Mouse (Mus musculus): ENCODE data around the gene Pptc7.

The Pptc7 gene

DNA sequence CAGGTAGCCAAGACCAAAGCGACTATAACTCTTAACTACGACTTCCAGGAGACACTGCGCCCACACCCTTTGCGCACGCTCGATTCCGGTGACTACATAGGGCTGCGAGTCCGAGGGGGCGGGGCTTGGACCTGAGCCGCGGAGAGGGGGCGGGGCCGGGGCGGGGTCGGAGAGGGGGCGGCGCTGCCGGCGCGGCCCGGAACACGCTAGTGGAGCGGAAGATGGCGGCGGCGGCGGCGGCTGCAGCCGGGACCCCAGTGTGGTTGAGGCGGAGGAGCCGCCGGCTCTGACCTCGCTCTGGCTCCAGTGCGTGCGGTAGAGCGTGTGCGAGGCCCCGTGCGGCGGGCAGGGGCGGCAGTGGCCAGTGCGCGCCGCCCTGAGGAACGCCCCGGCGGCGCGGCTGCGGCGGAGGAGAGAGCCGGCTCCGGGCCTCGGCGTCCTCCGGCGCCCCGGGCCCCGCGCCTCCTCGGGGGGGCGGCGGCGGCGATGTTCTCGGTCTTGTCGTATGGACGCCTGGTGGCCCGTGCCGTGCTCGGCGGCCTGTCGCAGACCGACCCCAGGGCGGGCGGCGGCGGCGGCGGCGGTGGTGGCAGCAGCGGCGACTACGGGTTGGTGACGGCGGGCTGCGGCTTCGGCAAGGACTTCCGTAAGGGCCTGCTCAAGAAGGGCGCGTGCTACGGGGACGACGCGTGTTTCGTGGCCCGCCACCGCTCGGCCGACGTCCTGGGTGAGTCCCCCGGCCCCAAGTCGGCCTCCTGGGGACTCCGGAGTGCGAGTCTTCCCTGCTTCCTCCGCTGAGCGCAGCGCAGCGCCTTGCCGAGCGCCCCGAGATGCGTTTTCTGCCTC, at the start of gene Pptc7:
Pptc7 (plus strand) TSS at position 183 of the 846 bp plus-strand sequence.
- peak; percentile 94 for DNase-seq (ENCODE audit: low read depth, low spot score)

DNA sequence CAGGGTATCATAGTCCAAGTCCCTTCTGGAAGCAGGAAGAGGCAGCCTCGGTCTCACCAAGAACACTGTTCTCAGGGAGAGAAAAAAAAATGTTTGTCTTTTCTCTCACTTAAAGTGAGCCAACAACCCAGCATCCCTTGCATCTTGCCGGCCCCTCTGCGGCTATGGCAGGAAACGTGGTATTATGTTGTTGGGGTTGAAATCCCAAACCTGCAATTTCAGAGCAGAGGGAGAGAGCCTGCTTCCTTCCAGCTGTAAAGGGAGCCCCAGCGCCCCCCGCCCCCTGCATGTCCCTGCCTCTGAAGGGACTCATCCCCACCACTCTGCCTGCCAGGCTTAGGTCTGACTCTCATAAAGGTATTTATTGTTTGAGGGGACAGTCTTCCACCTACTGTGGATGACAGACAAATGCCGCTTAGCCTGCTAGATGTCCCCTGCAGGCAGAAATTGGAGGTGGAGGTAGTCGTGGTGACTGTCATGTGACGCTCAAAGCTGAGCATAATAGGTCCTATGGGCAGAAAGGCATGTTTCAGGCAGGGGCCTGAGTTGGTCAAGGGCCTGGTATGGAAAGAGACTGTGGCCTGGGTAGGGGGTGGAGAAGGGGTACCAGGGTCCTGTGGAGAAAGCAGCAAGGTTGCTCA, 48.8 kb upstream of the Pptc7 start:
- no peak for DNase-seq (ENCODE audit: low read depth, low spot score)

DNA sequence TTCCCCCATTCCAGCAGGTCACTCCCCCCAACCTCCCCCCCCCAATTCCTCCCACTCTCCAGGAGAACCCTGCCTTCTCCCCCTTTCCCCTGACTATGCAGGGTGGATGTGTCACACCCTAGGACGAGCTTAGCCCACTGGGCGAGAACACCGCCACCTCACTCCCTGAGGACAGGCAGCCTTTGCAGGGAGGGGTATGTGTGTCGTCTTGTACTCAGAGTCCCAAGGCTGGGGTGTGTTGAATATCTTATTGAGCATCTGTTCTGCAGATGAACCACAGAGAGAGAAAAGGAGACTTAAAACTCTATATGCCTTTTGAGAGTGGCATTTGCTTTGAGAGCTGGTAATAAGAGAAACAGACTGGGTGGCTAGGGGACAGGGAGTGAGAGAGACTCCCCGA, 47.0 kb upstream of the Pptc7 start:
- no peak for DNase-seq (ENCODE audit: low read depth, low spot score)

DNA sequence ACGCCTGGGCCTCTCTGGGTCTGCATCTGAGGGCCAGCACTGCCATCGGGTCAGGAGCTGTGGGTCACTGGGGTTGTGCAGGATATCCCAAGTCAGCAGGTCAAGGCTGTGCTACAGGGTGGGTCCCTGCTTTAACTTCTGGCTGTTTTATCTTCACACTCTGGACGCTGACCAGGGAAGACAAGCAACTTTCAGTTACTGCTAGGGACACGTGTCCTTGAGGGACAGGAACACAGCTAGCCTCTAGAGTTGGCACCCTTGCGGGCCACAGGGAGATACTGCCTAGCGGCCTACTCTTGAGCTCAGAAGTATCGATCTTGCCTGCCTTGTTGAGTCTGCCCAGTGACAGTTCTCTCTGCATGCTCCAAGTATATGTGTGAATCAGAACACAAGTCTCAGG, 44.5 kb upstream of the Pptc7 start:
- no peak for DNase-seq (ENCODE audit: low read depth, low spot score)

DNA sequence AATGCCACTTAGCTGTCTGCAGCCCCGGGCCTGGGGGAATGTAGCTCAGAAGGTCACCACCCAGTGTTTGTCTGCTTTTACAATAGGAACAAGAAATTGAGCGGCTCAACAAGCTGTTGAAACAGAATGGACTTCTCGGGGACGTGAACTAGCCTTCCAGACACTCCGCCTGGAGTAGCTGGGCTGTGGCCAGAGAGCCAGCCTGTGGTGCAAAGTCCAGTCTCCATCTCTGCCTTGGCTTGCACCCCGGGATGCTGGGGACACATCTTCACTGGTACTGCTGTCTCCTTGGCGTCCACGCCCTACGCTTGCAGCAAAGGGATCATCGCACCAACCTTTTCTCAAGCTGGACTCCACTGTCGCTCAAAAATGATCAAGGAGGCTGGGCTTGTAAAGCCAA, 43.6 kb upstream of the Pptc7 start:
- DNase-seq (ENCODE audit: low read depth, low spot score): no peak

DNA sequence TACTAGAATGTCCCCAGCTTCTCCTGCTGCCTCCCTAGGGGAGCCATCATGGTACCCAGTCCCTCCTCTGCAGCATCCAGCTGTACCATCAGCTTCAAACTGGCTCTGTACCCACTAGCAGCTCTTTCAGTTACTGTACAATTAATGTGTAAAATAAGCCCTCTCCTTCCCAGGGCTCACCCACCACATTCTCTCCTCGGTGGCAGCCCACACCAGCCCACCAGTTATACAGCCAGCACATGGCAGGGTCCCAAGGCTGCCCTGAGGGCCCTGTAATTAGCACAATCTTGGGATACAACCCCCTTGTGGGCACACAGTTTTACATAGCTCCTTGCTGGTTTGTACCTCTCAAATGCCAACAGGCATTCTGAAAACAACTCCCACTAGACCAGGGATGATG, 43.2 kb upstream of the Pptc7 start:
- no peak for DNase-seq (ENCODE audit: low read depth, low spot score)

DNA sequence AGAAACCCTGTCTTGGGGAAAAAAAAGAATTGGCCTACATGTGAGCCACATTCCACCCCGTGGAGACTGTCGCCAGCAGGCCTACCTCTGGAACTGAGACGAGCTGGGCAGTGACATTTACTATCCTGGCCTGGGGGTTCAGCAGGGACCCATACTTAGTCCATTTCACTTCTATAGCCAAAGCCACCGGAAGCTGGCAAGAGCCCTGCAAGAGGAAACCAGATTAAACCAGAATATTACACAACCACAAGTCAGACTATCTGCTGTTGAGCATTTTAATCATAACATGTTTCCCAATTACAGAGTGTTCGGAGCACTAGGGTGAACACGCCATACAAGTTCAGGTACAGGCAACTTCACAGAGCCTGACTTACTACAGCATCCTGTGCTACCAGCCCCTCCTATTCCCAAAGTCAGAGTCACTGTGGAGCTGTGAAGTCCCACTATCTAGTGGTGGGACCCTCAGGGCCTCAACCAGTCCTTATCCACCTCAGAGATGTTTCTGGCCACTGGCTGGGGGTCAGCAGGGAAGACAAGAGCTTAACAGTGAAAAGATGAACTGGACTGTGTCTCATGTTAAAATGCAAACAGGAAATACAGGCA, 41.5 kb upstream of the Pptc7 start:
- no peak for DNase-seq (ENCODE audit: low read depth, low spot score)

DNA sequence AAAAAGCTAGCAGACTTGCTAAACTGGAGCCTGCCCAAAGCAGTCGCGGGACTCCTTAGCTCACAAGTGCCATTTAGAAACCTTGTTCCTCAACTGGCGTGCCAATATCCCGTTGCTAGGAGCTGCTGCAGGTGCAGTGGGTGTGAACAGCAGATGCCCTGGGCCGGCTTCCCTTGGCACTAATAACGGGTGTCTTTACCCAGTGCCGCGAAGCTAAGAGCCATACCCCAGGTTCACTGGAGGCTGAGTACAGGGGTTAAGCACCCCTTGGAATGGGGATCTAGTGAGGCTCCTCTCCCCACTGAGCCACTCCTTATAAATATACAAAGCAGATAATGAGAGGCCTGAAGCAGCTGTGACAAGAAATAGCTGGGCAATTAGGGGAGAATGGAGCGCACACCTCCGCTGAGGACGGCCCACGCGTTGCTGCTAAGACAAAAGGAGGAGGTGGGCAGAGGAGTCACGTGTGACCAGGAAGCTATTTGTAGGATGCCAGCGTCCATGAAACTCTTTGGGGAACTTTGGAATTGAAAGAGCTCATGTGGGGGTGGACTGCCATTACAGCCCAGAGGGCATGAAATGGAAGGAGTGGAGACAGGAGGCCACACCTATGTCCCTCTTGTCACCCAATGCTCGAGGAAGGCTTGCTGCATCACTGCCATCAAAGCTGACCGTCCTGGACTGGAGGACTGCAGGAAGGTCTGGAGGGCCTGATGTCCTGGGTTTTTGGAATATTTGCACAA, 40.2 kb upstream of the Pptc7 start:
- no peak for DNase-seq (ENCODE audit: low read depth, low spot score)

DNA sequence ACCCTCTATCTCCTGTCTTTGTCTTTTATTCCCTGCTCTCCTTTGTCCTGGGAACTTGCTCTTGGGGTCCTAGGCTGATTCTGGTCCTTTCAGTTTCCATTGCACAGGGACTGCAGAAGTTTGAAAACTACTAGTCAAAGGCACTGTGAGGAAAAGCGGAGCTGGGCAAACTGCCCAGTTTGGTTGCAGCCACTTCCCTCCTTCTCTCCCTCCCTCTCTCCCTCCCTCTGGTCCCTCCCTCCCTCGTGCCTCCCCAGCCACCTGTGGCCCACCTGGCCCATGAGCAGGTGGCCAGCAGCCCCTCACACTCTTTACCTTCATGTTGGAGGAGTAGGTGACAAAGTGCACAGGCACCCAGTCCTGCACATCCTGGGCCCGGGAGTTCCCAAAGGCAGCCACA, 39.0 kb upstream of the Pptc7 start:
- DNase-seq (ENCODE audit: low read depth, low spot score): no peak

DNA sequence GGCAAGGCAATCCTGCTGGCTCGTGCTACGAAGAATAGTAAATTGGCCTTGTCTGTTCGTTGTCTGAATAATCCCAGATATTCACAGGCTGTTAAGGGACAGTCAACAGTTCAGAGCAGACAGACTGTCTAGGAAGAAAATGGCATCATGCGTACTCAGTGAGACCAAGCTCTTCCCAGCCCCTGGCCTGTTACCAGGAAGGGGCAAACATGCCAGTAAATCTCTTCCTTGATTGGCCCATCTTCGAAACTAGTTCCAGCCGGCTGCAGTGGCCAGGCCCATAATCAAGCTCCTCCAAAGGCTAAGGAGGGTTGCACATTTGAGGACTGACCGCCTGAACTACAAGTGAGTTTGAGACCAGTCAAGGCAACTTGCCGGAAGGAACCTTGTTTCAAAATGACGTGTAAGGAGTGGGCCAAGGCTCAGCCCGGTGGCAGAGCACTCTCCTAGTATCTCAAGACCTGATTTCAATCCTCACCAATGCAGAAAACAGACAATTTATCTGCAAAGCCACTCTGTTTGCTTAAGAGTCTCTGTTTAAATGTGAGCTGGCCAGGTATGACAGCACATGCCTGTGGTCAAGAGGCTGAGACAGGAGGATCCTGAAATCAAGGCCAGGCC, 37.5 kb upstream of the Pptc7 start:
- no peak for DNase-seq (ENCODE audit: low read depth, low spot score)

DNA sequence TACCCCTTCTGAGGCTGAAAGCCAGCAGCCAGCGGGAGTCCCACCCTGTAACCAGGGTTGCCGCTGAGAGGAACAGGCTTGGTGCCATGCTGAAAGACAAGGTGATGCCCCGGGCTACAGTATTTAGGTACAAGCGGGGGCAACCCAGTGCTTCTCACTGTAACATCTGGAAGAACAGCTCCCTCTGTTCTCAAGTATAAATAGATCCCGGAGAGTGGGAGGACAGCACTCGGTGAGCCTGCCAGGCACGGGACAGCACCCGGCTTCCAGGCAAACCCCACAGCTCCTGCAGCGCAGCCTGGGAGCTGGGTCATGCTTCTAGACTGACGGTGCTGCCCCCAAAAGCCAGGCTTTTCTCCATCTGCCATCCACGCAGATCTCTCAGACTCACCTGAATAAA, 36.6 kb upstream of the Pptc7 start:
- DNase-seq (ENCODE audit: low read depth, low spot score): no peak

DNA sequence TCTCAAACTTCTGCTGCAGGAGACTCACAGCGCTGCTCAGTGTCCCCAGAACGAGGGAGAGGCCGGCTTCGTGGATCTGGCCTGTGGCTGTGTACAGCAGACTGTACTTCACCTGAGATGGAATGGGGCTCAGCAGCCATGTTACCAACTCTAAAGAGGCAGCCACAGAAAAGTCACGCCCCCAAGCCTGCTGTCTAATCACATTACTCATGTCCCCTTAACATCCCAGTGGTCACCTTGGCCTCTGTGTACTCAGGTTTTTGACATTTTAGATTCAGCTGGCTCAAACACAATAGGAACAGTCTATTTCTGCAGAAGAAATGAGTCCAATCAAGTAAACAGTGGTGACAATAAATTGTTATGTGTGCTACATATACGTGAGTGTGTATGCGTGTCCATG, 36.2 kb upstream of the Pptc7 start:
- no peak for DNase-seq (ENCODE audit: low read depth, low spot score)

DNA sequence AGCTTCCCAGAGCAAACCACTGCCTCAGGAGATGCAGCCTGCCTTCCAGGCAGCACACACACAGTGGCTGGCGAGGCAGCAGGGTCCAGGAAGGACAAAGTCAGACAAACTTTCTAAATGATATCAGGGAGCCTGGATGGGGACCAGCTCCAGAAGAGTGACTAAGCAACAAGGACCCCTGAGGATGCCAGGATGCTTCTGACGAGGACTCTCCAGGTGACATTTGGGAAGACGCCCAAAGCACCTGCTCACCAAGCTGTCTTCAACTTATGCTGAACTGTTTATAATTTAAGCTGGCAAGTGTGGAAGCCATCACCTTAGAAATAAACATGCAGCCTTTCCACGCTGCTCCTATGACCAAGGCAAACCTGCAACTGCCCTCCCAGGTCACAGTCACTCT, 34.9 kb upstream of the Pptc7 start:
- DNase-seq (ENCODE audit: low read depth, low spot score): no peak

DNA sequence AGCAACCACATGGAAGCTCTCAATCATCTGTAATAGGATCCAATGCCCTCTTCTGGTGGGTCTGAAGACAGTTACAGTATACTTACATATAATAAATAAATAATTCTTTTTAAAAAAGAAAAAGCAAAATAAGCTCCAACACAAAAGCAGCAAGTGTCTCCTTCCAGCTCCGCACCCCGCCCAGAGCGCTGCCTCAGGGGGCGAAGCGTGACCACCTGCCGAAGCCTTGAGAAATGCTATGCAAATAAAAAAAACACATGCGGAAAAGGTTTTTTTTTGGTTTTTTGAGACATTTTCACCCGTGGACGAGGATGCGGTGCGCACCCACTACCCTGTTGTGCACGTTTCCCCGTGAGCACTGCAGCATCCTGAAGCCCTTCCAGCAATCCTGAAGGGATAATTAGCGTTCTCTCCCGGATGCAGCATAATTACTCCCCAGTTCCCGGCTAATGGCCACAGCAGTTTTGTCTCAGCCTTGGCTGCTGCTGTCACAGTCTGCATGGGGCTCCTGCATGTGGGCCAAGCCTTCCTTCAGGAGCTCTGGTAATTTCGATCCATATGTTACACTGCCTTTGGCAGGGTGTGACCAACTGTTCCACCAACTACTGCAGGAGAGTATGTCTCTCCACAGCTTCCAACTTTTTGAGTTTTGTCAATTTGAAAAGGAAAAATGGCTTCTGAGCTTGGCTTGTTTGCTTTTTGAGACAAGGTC, 32.1 kb upstream of the Pptc7 start:
- no peak for DNase-seq (ENCODE audit: low read depth, low spot score)

DNA sequence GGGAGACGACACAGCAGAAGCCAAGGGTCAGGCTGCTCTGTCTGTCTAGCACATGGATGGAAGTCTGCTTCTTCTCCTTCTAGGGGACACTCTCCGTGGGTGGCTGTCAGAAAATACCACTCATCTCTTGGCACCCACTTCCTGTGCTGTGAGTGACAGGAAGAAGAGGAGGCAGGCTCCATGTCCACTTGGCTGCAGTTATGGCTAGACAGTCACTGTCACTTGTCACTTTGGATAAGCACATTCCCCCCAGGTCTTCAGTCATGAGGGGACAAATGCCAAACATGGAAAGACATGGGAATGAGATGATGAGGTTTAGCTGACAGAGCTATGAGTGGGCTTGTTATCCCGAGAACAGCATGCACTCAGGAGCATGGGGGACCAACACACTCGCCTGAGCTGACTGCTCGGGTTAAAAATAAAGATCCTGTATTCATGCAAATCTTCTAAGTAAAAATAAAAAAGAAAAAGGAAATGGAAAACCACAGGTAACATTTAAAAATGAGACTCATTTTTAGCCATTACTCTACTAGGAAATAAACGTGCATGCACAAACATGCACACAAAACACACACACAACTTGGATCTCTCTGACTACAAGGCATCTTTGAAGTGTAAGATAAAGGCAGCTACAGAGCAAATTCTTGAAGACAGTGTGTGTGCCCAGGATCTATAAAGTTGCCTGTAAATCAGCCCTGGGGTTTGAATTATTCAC, 26.0 kb upstream of the Pptc7 start:
- no peak for DNase-seq (ENCODE audit: low read depth, low spot score)

DNA sequence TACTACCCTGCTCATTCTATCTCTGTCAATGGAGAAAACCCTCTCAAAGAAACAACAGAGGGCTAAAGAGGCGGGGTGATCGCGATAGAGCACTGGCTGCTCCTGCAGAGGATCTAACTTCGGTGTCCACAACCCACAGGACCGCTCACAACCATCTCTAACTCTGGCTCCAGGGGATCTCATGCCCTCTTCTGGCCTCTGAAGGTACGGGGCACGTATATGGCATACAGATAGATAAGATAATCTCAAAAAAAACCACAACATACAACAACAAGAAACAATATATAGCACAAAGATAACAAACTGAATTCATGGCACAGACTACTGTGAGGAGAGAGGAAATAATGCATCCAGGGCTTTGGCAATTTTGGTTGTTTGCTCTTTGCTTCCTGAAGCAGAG, 22.1 kb upstream of the Pptc7 start:
- no peak for DNase-seq (ENCODE audit: low read depth, low spot score)

DNA sequence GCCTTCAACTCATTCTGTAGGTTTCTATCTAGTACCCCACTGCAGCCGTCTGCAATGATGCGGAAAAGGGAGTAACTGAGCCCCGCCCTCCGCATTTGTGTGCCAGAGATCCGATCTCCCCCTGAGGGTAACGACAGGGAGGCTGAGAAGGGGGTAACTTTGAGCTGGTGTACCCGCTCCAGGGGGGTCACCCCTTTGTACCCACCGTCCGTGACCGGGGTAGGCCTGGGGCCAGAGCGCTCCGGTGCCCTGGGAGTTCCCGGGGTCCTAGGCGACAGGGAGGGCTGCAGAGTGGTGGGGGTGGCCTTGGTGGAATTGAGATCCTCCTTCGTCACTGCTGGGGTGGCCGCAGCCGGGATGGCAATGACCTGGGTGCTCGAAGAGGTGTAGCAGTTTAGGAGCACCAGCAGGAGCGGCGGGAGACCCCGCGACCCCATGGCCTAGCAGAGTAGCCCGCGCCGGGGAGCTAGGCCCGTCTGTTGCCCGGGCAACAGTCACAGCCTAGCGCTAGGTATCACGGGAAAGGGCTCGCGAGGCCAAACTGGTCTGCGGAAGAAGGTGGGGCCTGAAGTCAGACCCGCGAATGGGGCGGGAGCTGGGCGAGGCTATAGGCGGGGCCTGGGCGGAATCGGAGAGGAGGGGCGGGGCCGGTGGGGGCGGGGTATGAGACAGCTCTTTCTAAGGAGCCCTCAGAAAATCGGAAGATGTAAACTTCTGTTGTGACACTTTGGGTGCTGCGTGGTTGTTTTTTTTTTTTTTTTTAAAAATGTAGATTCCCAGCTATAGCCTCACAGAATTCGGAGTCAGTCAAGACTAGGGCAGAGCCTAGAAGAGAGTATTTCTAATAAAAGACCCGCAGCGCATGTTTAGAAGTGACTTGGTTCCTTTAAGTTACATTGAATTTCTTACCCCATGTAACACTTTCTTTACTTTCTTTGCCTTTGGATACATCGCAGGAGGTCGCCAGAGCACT, 19.9 kb upstream of the Pptc7 start, which contains the start of gene Tctn1:
Tctn1 (minus strand) TSS at position 528 of the 973 bp plus-strand sequence.
- DNase-seq (ENCODE audit: low read depth, low spot score): peak; percentile 93

DNA sequence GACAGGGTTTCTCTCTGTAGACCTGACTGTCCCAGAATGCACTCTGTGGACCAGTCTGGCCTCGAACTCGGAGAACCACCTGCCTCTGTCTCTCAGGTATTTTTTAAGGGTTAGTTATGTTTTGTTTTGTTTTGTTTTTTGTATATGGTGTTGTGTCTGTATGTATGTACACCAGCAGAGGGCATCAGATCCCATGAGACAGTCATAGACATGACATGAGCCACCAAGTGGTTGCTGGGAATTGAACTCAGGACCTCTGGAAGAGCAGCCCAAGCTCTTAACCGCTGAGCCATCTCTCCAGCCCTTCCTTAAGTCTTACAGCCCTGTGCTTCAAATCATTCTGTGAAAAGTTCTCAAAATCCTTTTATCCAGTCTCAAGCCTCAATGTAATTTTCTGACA, 19.0 kb upstream of the Pptc7 start:
- DNase-seq (ENCODE audit: low read depth, low spot score): no peak

DNA sequence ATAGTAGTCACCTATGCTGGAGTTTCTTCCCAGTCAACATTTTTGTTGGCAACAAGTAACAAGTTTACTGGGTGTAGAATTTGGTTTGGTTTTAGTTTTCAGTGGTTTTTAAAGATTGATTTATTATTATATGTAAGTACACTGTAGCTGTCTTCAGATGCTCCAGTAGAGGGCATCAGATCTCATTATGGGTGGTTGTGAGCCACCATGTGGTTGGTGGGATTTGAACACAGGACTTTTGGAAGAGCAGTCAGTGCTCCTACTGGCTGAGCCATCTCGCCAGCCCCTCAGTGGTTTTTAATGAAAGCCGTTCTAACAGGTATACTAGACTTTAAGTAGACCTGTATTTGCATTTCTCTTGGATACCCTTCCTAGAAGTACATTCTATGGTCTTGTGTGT, 18.2 kb upstream of the Pptc7 start:
- no peak for DNase-seq (ENCODE audit: low read depth, low spot score)
